Mouse (Mus musculus) left cerebral cortex, postnatal 4 days (tissue): ENCODE measurements around the gene Flt3. TPM values are rescaled to one million over a fixed set of nuclear protein-coding genes. Genes with fewer than 3 reads are reported as not detected.

ENCODE experiments used
- DNase-seq: peaks from one replicate; pipeline ENCODE4 v3.0.0-alpha.2; 2022
- intact Hi-C: fragments of 180-260 bp; cut with DNase I; formaldehyde crosslinking; loops from one replicate; pipeline ENCODE4 v1.15.1; 2025
- microRNA-seq: library from miRNA; unstranded; fragments of <30 nt; microRNA quantifications from one replicate; pipeline ENCODE4 v1.2.0, GENCODE M21; 2022
- total RNA-seq, 2 experiments: library from RNA; stranded (reverse); gene quantifications; 2 replicates each; pipeline ENCODE4 v1.2.3; 2021

Gene Flt3
- total RNA-seq, 2 experiments from 2014 or later = 0.42 to 0.64 TPM

DNA sequence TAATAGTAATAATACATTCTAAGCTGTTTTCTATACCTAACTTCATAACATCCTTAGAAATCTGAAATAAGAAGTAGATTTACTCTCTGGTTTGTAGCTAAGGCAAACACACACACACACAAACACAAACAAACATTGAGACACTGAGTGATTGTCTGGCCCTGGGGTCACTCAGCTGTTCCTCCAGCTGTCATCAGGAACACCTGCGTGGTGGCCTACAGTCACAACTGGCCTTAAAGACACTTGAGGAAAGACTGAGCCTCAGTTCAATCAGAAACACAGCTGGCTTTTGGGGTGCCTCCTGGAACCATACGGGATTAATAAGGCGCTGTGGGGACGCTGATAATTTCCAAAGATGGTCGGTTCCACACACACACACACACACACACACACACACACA, 103.0 kb downstream of the Flt3 start:
- DNase-seq = no peak
- intact Hi-C loops = no loop called here

DNA sequence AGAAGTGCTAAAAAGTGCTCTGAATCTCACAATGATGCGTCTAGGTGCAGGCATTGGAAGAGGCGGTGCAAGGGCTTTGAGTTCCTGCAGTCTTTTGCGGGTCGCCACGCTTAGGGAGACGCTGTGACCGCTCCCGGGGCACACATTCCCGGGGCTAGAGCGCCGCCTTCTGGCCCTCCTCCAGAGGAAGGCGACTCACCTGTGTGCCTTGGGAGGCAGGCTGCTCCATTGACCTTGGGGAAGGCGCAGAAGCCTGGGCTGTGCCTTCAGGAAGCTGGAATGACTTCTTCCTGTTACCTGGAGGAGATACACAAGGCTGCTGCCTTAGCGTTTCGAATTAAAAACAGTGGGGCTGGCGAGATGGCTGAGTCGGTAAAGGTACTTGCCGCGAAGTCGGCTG, 106.2 kb downstream of the Flt3 start:
- intact Hi-C loops = no loop called here
- DNase-seq = no peak

GRCm38 (mm10) chr5:147293127-147293910, 107.0 kb downstream of the Flt3 start:
- intact Hi-C loops = no loop called here

GRCm38 (mm10) chr5:147292506-147293120, 107.7 kb downstream of the Flt3 start:
- intact Hi-C loops = no loop called here
- DNase-seq = no peak

More at GRCm38 (mm10) chr5:147293127-147293910, 107.0 kb downstream of the Flt3 start:
- peak; percentile 67 for DNase-seq

GRCm38 (mm10) chr5:147291764-147292505, 108.4 kb downstream of the Flt3 start:
- intact Hi-C loops = no loop called here
- DNase-seq = no peak

- intact Hi-C loops = no loop called here
- no peak for DNase-seq
These were observed 115.9 kb downstream of the Flt3 start for GRCm38 (mm10) chr5:147284365-147284764.

Small RNA genes within 50 kb of the gene (microRNA-seq; reads per million reads assigned to microRNA genes)
- gene Mir7k = not detected

Other genes with a start within 250 kb of the Flt3 start
- gene Gsx1, start 211.8 kb downstream of the Flt3 start, total RNA-seq = 1 to 10 TPM; 1.3 to 1.8 TPM
- not detected for gene Pdx1, start 130.5 kb downstream of the Flt3 start, total RNA-seq
- gene Cdx2, start 93.2 kb downstream of the Flt3 start, total RNA-seq = not detected
- not detected for gene Urad, start 78.0 kb downstream of the Flt3 start, total RNA-seq
- 100 to 1,000 TPM in 1 of 2 experiments, 10 to 100 TPM in 1; 90.3 to 107 TPM for gene Pan3, start 29.7 kb upstream of the Flt3 start, total RNA-seq